Mouse (Mus musculus) MEL (cell line): ENCODE results near the gene Smim24. TPM values are rescaled to one million over a fixed set of nuclear protein-coding genes. Genes with fewer than 3 reads are reported as not detected.
A peak's percentile ranks its signal among the peaks of the same experiment; 100 is the strongest.

Experiments
- DNase-seq: peaks from one replicate; pipeline ENCODE4 v3.0.0; 2011; ENCODE audit warnings: low read depth, low spot score
- H3K27ac ChIP-seq: 2 replicates; pipeline ENCODE4 v1.5.1; 2012; ENCODE audit warnings: low read depth, mild to moderate bottlenecking, control low read depth, low read length, moderate library complexity; ENCODE audit not compliant: control insufficient read depth
- H3K27me3 ChIP-seq, 2 experiments: fragments of 150-350 bp in 1 of 2; sonication (generic) in 1 of 2; 2 replicates each; pipeline ENCODE4 v1.6.1; 2012; ENCODE audit warnings: low read length in 2 of 2, mild to moderate bottlenecking in 2 of 2, improper control_type of control experiment in 1 of 2, moderate library complexity in 1 of 2; ENCODE audit not compliant: insufficient read depth in 2 of 2, control insufficient read depth in 1 of 2
- H3K36me3 ChIP-seq, 2 experiments: 2 replicates each; pipeline ENCODE4 v1.6.1; 2012 to 2014; ENCODE audit warnings: low read length in 2 of 2, improper control_type of control experiment in 1 of 2, inconsistent platforms in 1 of 2, mild to moderate bottlenecking in 1 of 2; ENCODE audit not compliant: insufficient read depth in 2 of 2, control insufficient read depth in 1 of 2
- H3K4me1 ChIP-seq, 2 experiments: fragments of 150-350 bp in 1 of 2; sonication (generic) in 1 of 2; 2 replicates each; pipeline ENCODE4 v1.6.1; 2012; ENCODE audit warnings: low read length in 2 of 2, improper control_type of control experiment in 1 of 2, mild to moderate bottlenecking in 1 of 2; ENCODE audit not compliant: insufficient read depth in 2 of 2, control insufficient read depth in 1 of 2
- H3K4me3 ChIP-seq, 2 experiments: fragments of 150-350 bp in 1 of 2; sonication (generic) in 1 of 2; 2 replicates each; pipeline ENCODE4 v1.5.1; 2012; ENCODE audit warnings: low read depth in 2 of 2, low read length in 2 of 2, mild to moderate bottlenecking in 2 of 2, moderate library complexity in 2 of 2, control low read depth in 1 of 2, improper control_type of control experiment in 1 of 2; ENCODE audit not compliant: control insufficient read depth in 1 of 2, insufficient read depth in 1 of 2
- H3K79me2 ChIP-seq: 2 replicates; pipeline ENCODE4 v1.6.1; 2012; ENCODE audit warnings: mild to moderate bottlenecking, low read length, moderate library complexity; ENCODE audit not compliant: control insufficient read depth, poor library complexity, insufficient read depth
- H3K9ac ChIP-seq: 2 replicates; pipeline ENCODE4 v1.6.1; 2012; ENCODE audit warnings: low read depth, mild to moderate bottlenecking, control low read depth, low read length, moderate library complexity; ENCODE audit not compliant: control insufficient read depth, poor library complexity, severe bottlenecking
- H3K9me3 ChIP-seq: fragments of 150-350 bp; sonication (generic); replicated peaks from 2 replicates; pipeline ENCODE4 v1.6.1; 2012; ENCODE audit warnings: mild to moderate bottlenecking, low read length, improper control_type of control experiment, moderate library complexity; ENCODE audit not compliant: insufficient read depth
- BHLHE40 ChIP-seq: IDR thresholded peaks from 2 replicates; pipeline ENCODE4 v1.6.1; 2012; ENCODE audit warnings: low read depth, mild to moderate bottlenecking, inconsistent platforms, low read length, improper control_type of control experiment, borderline replicate concordance
- CTCF ChIP-seq, 3 experiments: IDR thresholded peaks in 2 of 3; conservative IDR thresholded peaks in 1 of 3; 2 replicates each; pipeline ENCODE4 v1.5.1; 2011 to 2012; ENCODE audit warnings: low read length in 3 of 3, low read depth in 2 of 3, mild to moderate bottlenecking in 2 of 3, improper control_type of control experiment in 1 of 3, inconsistent platforms in 1 of 3, mixed read lengths in 1 of 3, moderate library complexity in 1 of 3; ENCODE audit not compliant: control insufficient read depth in 1 of 3, insufficient read depth in 1 of 3, poor library complexity in 1 of 3, severe bottlenecking in 1 of 3
- EP300 ChIP-seq, 2 experiments: IDR thresholded peaks; 2 replicates each; pipeline ENCODE4 v1.6.1; 2011; ENCODE audit warnings: improper control_type of control experiment in 2 of 2, low read length in 2 of 2, low read depth in 1 of 2, mild to moderate bottlenecking in 1 of 2
- RAD21 ChIP-seq: IDR thresholded peaks from 2 replicates; pipeline ENCODE4 v1.6.1; 2011; ENCODE audit warnings: mild to moderate bottlenecking, low read depth, low read length, improper control_type of control experiment
- SIN3A ChIP-seq: IDR thresholded peaks from 2 replicates; pipeline ENCODE4 v1.6.1; 2012; ENCODE audit warnings: low read length, improper control_type of control experiment, inconsistent platforms
- TBP ChIP-seq: IDR thresholded peaks from 2 replicates; pipeline ENCODE4 v1.8.0; 2011; ENCODE audit warnings: low read depth, low read length, improper control_type of control experiment
- TCF12 ChIP-seq: IDR thresholded peaks from 2 replicates; pipeline ENCODE4 v1.6.1; 2014; ENCODE audit warnings: low read depth, mild to moderate bottlenecking, inconsistent platforms, low read length, improper control_type of control experiment, moderate library complexity
- USF1 ChIP-seq: IDR thresholded peaks from 2 replicates; pipeline ENCODE4 v1.6.1; 2014; ENCODE audit warnings: low read depth, mild to moderate bottlenecking, inconsistent platforms, low read length, improper control_type of control experiment, moderate library complexity
- USF2 ChIP-seq, 2 experiments: IDR thresholded peaks; 2 replicates each; pipeline ENCODE4 v1.6.1; 2011 to 2012; ENCODE audit warnings: improper control_type of control experiment in 2 of 2, low read length in 2 of 2, borderline replicate concordance in 1 of 2, inconsistent platforms in 1 of 2, low read depth in 1 of 2, mild to moderate bottlenecking in 1 of 2; ENCODE audit not compliant: insufficient read depth in 1 of 2
- ZC3H11A ChIP-seq: IDR thresholded peaks from 2 replicates; pipeline ENCODE4 v1.6.1; 2012; ENCODE audit warnings: low read depth, mild to moderate bottlenecking, inconsistent platforms, low read length, improper control_type of control experiment
- ZKSCAN1 ChIP-seq: IDR thresholded peaks from 2 replicates; pipeline ENCODE4 v1.6.1; 2012; ENCODE audit warnings: low read depth, mild to moderate bottlenecking, inconsistent platforms, low read length, improper control_type of control experiment, moderate library complexity
- ZMIZ1 ChIP-seq: IDR thresholded peaks from 2 replicates; pipeline ENCODE4 v1.6.1; 2012; ENCODE audit warnings: low read depth, mild to moderate bottlenecking, inconsistent platforms, low read length, improper control_type of control experiment, moderate library complexity
- ZNF384 ChIP-seq: IDR thresholded peaks from 2 replicates; pipeline ENCODE4 v1.6.1; 2012; ENCODE audit warnings: low read depth, mild to moderate bottlenecking, inconsistent platforms, low read length, improper control_type of control experiment
- polyA plus RNA-seq, 2 experiments: library from polyadenylated mRNA; stranded (reverse) in 1 of 2; unstranded in 1 of 2; fragments of >175 nt in 1 of 2; fragments of >200 nt in 1 of 2; gene quantifications; 2 replicates each; pipeline versions ENCODE4 v1.2.1 to v1.2.4; 2012; ENCODE audit warnings: low replicate concordance in 2 of 2, low read depth in 1 of 2; ENCODE audit not compliant: insufficient read length in 2 of 2, insufficient read depth in 1 of 2, missing spikeins in 1 of 2
- total RNA-seq: library from RNA; depleted of rRNA; stranded (reverse); fragments of 300-350 nt; gene quantifications from 2 replicates; pipeline ENCODE4 v1.2.3, GENCODE M21; 2012

Smim24 gene
- total and polyA plus RNA-seq, 3 experiments, result 6.7 to 29.5 TPM; not detected in 1

GRCm38 (mm10) chr10:81358209-81358608, 34.6 kb upstream of the Smim24 start:
- Histone ChIP-seq H3K27ac (no peak overlapping the region), H3K9me3 (no peaks in the 10 kb centered on the region), H3K9ac (peak overlapping the region; percentile 71), H3K36me3 (peaks cover 0 to 17% of the 10 kb centered on the region in 2 experiments; a peak in 3 of 4 replicates), H3K4me3 (peak overlapping the region; percentile 49 to 57), H3K4me1 (peaks cover 0 to 27% of the 10 kb centered on the region in 2 experiments; a peak in 3 of 4 replicates), H3K79me2 (peaks cover 27% of the 10 kb centered on the region), H3K27me3 (no peaks in the 10 kb centered on the region)
- no peak for DNase-seq
- TF ChIP-seq ZNF384, result no peak
- TF ChIP-seq ZKSCAN1, result no peak
- TF ChIP-seq EP300 (IDR thresholded peaks at IDR 0.05; ENCODE audit: low read depth in 1 of 2, low read length in 2 of 2), result no peak
- TF ChIP-seq CTCF (IDR thresholded peaks at IDR 0.05 in 2 of 3, conservative IDR thresholded peaks at IDR 0.05 in 1 of 3; ENCODE audit: control insufficient read depth in 1 of 3, insufficient read depth in 1 of 3, low read depth in 2 of 3, low read length in 3 of 3, poor library complexity in 1 of 3, severe bottlenecking in 1 of 3), result no peak
- TF ChIP-seq RAD21, result no peak
- TF ChIP-seq ZMIZ1, result no peak
- TF ChIP-seq USF2 (IDR thresholded peaks at IDR 0.05; ENCODE audit: borderline replicate concordance in 1 of 2, insufficient read depth in 1 of 2, low read depth in 1 of 2, low read length in 2 of 2), result no peak
- no peak for TF ChIP-seq ZC3H11A

DNA sequence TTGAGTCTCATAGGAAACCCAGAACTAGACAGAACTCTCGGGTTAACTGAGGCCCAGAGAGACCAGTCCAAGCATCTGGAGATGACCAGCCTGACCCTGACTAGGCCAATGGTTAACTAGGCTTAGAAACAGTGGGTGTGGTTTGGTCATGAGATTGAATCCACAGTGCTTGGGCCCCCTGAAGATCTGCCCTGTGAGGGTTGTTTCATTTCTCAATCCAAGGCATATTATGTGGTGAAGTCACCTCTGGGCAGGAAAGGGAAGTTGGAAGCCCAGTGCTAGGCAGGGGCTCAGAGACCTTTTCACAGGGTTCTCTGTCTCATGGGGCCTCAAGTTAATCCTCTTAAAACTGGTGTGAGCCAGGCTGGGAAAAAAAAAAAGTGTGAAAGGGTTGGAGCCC, 34.0 kb upstream of the Smim24 start:
- H3K4me1 ChIP-seq, result peaks cover 0 to 27% of the 10 kb centered on the region in 2 experiments; a peak in 3 of 4 replicates

GRCm38 (mm10) chr10:81360721-81361120, 32.1 kb upstream of the Smim24 start:
- no peak for DNase-seq
- Histone ChIP-seq H3K4me3 (no peak overlapping the region), H3K27ac (no peak overlapping the region), H3K36me3 (peaks cover 0 to 11% of the 10 kb centered on the region in 2 experiments; a peak in 3 of 4 replicates), H3K9ac (no peak overlapping the region), H3K27me3 (no peaks in the 10 kb centered on the region), H3K4me1 (peaks cover 0 to 23% of the 10 kb centered on the region in 2 experiments; a peak in 3 of 4 replicates), H3K79me2 (peaks cover 27% of the 10 kb centered on the region), H3K9me3 (no peaks in the 10 kb centered on the region)
- TF ChIP-seq USF1, result 0 out of 2 replicates have a peak, but pooled peaks have one; percentile 10
- TF ChIP-seq BHLHE40, result no peak

More for the DNA sequence above, 34.0 kb upstream of the Smim24 start:
- Histone ChIP-seq H3K9ac (peak overlapping the region; percentile 71), H3K4me3 (peak overlapping the region; percentile 49 to 57), H3K36me3 (peaks cover 0 to 17% of the 10 kb centered on the region in 2 experiments; a peak in 3 of 4 replicates), H3K27ac (peak overlapping the region; percentile 8), H3K79me2 (peaks cover 27% of the 10 kb centered on the region), H3K9me3 (no peaks in the 10 kb centered on the region), H3K27me3 (no peaks in the 10 kb centered on the region)
- peak; percentile 40; the same call in 1 of the 2 replicates for TF ChIP-seq SIN3A
- TF ChIP-seq TBP, result peak; percentile 62; the same call in 1 of the 2 replicates
- no peak for TF ChIP-seq TCF12
- DNase-seq, result peak; percentile 65
